Mouse (Mus musculus) CH12.LX (cell line): ENCODE results near the gene Zfp36. TPM values are rescaled to one million over a fixed set of nuclear protein-coding genes. Genes with fewer than 3 reads are reported as not detected.

Source experiments
- DNase-seq: peaks from one replicate; pipeline ENCODE4 v3.0.0-alpha.2; 2013; ENCODE audit errors: extremely low read depth
- H3K27ac ChIP-seq: 2 replicates; pipeline ENCODE4 v1.5.1; 2012; ENCODE audit warnings: low read depth, mild to moderate bottlenecking, control low read depth, moderate library complexity; ENCODE audit not compliant: insufficient read depth
- H3K27me3 ChIP-seq: replicated peaks from 2 replicates; pipeline ENCODE3; 2012; ENCODE audit warnings: inconsistent platforms
- H3K36me3 ChIP-seq, 2 experiments: replicated peaks in 1 of 2; 2 replicates each; pipeline versions ENCODE3 to v1.6.1; 2012; ENCODE audit warnings: inconsistent platforms in 1 of 2, low read length in 1 of 2, mild to moderate bottlenecking in 1 of 2, mixed read lengths in 1 of 2, moderate library complexity in 1 of 2; ENCODE audit not compliant: control insufficient read depth in 1 of 2, insufficient read depth in 1 of 2
- H3K4me1 ChIP-seq, 2 experiments: 2 replicates each; pipeline ENCODE4 v1.6.1; 2012; ENCODE audit warnings: inconsistent platforms in 1 of 2, moderate library complexity in 1 of 2; ENCODE audit not compliant: insufficient read depth in 2 of 2, control insufficient read depth in 1 of 2
- H3K4me2 ChIP-seq: 2 replicates; pipeline ENCODE4 v1.6.1; 2012; ENCODE audit warnings: low read depth, mild to moderate bottlenecking, control low read depth; ENCODE audit not compliant: poor library complexity, insufficient read depth, severe bottlenecking
- H3K4me3 ChIP-seq, 3 experiments: fragments of 150-350 bp in 1 of 3; sonication (generic) in 1 of 3; replicated peaks in 1 of 3; 2 replicates each; pipeline versions ENCODE3 to v1.5.1; 2011 to 2012; ENCODE audit warnings: low read depth in 2 of 3, low read length in 2 of 3, mild to moderate bottlenecking in 2 of 3, moderate library complexity in 2 of 3, control low read depth in 1 of 3, improper control_type of control experiment in 1 of 3, inconsistent platforms in 1 of 3, mixed read lengths in 1 of 3; ENCODE audit not compliant: poor library complexity in 1 of 3
- H3K79me2 ChIP-seq: replicated peaks from 2 replicates; pipeline ENCODE4 v1.6.1; 2012; ENCODE audit warnings: mild to moderate bottlenecking, moderate library complexity; ENCODE audit not compliant: control insufficient read depth, poor library complexity, insufficient read depth, severe bottlenecking; ENCODE audit errors: extremely low read depth
- H3K9ac ChIP-seq: 2 replicates; pipeline ENCODE4 v1.6.1; 2012; ENCODE audit warnings: low read depth, mild to moderate bottlenecking, control low read depth, moderate library complexity; ENCODE audit not compliant: insufficient read depth
- H3K9me3 ChIP-seq: replicated peaks from 2 replicates; pipeline ENCODE3; 2012; ENCODE audit warnings: low read length, inconsistent platforms, mixed read lengths
- BHLHE40 ChIP-seq: IDR thresholded peaks from 2 replicates; pipeline ENCODE4 v1.6.1; 2011; ENCODE audit warnings: mild to moderate bottlenecking, low read depth, low read length, improper control_type of control experiment
- CHD2 ChIP-seq: IDR thresholded peaks from 2 replicates; pipeline ENCODE4 v1.6.1; 2011; ENCODE audit warnings: low read length, improper control_type of control experiment
- ELF1 ChIP-seq: IDR thresholded peaks from 2 replicates; pipeline ENCODE4 v1.6.1; 2014; ENCODE audit warnings: low read depth, mild to moderate bottlenecking, inconsistent platforms, low read length, improper control_type of control experiment
- EP300 ChIP-seq: IDR thresholded peaks from 2 replicates; pipeline ENCODE4 v1.6.1; 2011; ENCODE audit warnings: low read length, improper control_type of control experiment
- ETS1 ChIP-seq: conservative IDR thresholded peaks from 2 replicates; pipeline ENCODE4 v1.6.1; 2012; ENCODE audit warnings: low read depth, mild to moderate bottlenecking, inconsistent platforms, low read length, improper control_type of control experiment, moderate library complexity
- GABPA ChIP-seq: IDR thresholded peaks from 2 replicates; pipeline ENCODE4 v1.6.1; 2012; ENCODE audit warnings: low read depth, low read length, improper control_type of control experiment, inconsistent platforms; ENCODE audit not compliant: insufficient replicate concordance
- IRF4 ChIP-seq: IDR thresholded peaks from 2 replicates; pipeline ENCODE4 v1.6.1; 2014; ENCODE audit warnings: low read depth, mild to moderate bottlenecking, inconsistent platforms, low read length, improper control_type of control experiment
- JUND ChIP-seq: conservative IDR thresholded peaks from 2 replicates; pipeline ENCODE4 v1.6.1; 2011; ENCODE audit warnings: low read depth, low read length, improper control_type of control experiment
- KAT2A ChIP-seq: IDR thresholded peaks from 2 replicates; pipeline ENCODE4 v1.6.1; 2012; ENCODE audit warnings: low read length, improper control_type of control experiment, inconsistent platforms; ENCODE audit not compliant: insufficient replicate concordance
- MAFK ChIP-seq: IDR thresholded peaks from 2 replicates; pipeline ENCODE4 v1.6.1; 2011; ENCODE audit warnings: low read length, improper control_type of control experiment; ENCODE audit not compliant: insufficient replicate concordance
- MAX ChIP-seq: IDR thresholded peaks from 2 replicates; pipeline ENCODE4 v1.6.1; 2011; ENCODE audit warnings: low read length, improper control_type of control experiment
- MEF2A ChIP-seq: IDR thresholded peaks from 2 replicates; pipeline ENCODE4 v1.6.1; 2014; ENCODE audit warnings: low read depth, mild to moderate bottlenecking, inconsistent platforms, low read length, improper control_type of control experiment, borderline replicate concordance
- MXI1 ChIP-seq: IDR thresholded peaks from 2 replicates; pipeline ENCODE4 v1.6.1; 2011; ENCODE audit warnings: mild to moderate bottlenecking, low read depth, low read length, improper control_type of control experiment
- MYC ChIP-seq: IDR thresholded peaks from 2 replicates; pipeline ENCODE4 v1.6.1; 2011; ENCODE audit warnings: low read depth, mild to moderate bottlenecking, improper control_type of control experiment, low read length
- POLR2A ChIP-seq: IDR thresholded peaks from 2 replicates; pipeline ENCODE4 v1.6.1; 2011; ENCODE audit warnings: low read depth, mild to moderate bottlenecking, improper control_type of control experiment, low read length
- POLR2AphosphoS2 ChIP-seq: IDR thresholded peaks from 2 replicates; pipeline ENCODE4 v1.6.1; 2011; ENCODE audit warnings: low read depth, low read length, improper control_type of control experiment
- RAD21 ChIP-seq: IDR thresholded peaks from 2 replicates; pipeline ENCODE4 v1.6.1; 2011; ENCODE audit warnings: low read depth, mild to moderate bottlenecking, low read length, improper control_type of control experiment, moderate library complexity
- RCOR1 ChIP-seq: conservative IDR thresholded peaks from 2 replicates; pipeline ENCODE4 v1.6.1; 2012; ENCODE audit warnings: low read depth, mild to moderate bottlenecking, inconsistent platforms, low read length, improper control_type of control experiment
- SIN3A ChIP-seq: IDR thresholded peaks from 2 replicates; pipeline ENCODE4 v1.6.1; 2012; ENCODE audit warnings: low read length, improper control_type of control experiment, inconsistent platforms
- TBP ChIP-seq: conservative IDR thresholded peaks from 2 replicates; pipeline ENCODE4 v1.6.1; 2011; ENCODE audit warnings: low read depth, low read length, improper control_type of control experiment
- TCF12 ChIP-seq: IDR thresholded peaks from 2 replicates; pipeline ENCODE4 v1.6.1; 2014; ENCODE audit warnings: low read depth, mild to moderate bottlenecking, inconsistent platforms, low read length, improper control_type of control experiment
- UBTF ChIP-seq: IDR thresholded peaks from 2 replicates; pipeline ENCODE4 v1.6.1; 2012; ENCODE audit warnings: low read depth, mild to moderate bottlenecking, inconsistent platforms, low read length, improper control_type of control experiment, moderate library complexity
- ZKSCAN1 ChIP-seq: IDR thresholded peaks from 2 replicates; pipeline ENCODE4 v1.6.1; 2012; ENCODE audit warnings: low read depth, inconsistent platforms, low read length, improper control_type of control experiment, borderline replicate concordance
- dilution Hi-C: fragments of 300-500 bp; cut with MboI; formaldehyde crosslinking; loops from 2 replicates; pipeline ENCODE4 v1.14.3; 2020; ENCODE audit warnings: low sequenced_read_pairs; ENCODE audit not compliant: extremely low pct_unique_long_range_greater_than_20kb, extremely low pct_ligation_motif_present
- in situ Hi-C: fragments of 300-500 bp; cut with MboI; formaldehyde crosslinking; loops from 3 replicates; pipeline ENCODE4 v1.14.3; 2019; ENCODE audit warnings: low sequenced_read_pairs, low pct_ligation_motif_present, low pct_unique_long_range_greater_than_20kb, mixed read lengths
- polyA plus RNA-seq: library from polyadenylated mRNA; unstranded; fragments of >175 nt; gene quantifications from 2 replicates; pipeline ENCODE4 v1.2.1, GENCODE M21; 2012; ENCODE audit warnings: low read depth; ENCODE audit not compliant: insufficient read length
- total RNA-seq, 2 experiments: library from RNA; depleted of rRNA; stranded (reverse); fragments of 300-350 nt in 1 of 2; fragments of >200 nt in 1 of 2; gene quantifications; 2 replicates each; pipeline ENCODE4 v1.2.3; 2012 to 2014

The Zfp36 gene
- total and polyA plus RNA-seq, 3 experiments: 1.9 to 9.9 (median 2.8) TPM

DNA sequence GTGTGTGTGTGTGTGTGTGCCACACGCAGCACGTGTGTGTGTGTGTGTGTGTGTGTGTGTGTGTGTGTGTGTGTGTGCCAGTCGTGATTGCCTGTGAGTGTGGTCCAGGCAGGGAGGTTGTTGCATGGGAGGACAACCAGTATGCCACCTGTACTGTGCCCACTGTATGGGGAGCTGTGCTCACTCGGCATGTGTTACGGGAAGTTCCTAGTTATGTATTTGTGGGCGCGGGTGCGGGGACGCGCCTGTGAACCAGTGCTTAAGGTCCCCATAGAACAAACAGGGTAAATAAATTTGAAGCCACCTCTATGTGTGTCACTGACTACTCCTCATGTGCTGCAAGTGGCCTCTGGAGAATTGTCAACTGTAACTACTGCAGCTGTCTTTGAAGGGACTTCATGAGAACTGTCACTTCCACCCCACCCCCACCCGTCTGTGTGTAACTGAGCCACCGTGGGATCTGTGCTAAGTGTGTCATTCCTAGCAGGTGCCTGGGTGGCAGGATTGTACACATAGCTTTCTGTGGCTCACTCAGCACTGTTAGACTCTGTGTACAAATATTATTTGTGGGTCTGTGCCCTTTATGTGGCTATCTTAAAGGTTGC lies 2.4 kb upstream of the Zfp36 start:
- dilution Hi-C loops: no loop called here
- no peak overlapping the region for H3K9ac ChIP-seq
- peak overlapping the region in 2 of 3 experiments; percentile 30 to 52 for H3K4me3 ChIP-seq
- H3K79me2 ChIP-seq: peaks cover 16% of the 10 kb centered on the region
- TF ChIP-seq EP300 (no peak; the same call in 1 of the 2 replicates), MXI1 (no peak; the same call in 1 of the 2 replicates), CHD2 (peak; percentile 83), ELF1 (0 out of 2 replicates have a peak, but pooled peaks have one; percentile 9), KAT2A (0 out of 2 replicates have a peak, but pooled peaks have one; percentile 34), JUND (no peak), MYC (peak; percentile 61; the same call in 1 of the 2 replicates), BHLHE40 (peak; percentile 60), IRF4 (0 out of 2 replicates have a peak, but pooled peaks have one; percentile 7), MAX (peak; percentile 54; the same call in 1 of the 2 replicates), POLR2AphosphoS2 (no peak), TBP (no peak), TCF12 (peak; percentile 50; the same call in 1 of the 2 replicates), ZKSCAN1 (no peak), SIN3A (peak; percentile 82; the same call in 1 of the 2 replicates), RCOR1 (no peak; the same call in 1 of the 2 replicates), GABPA (no peak), MAFK (no peak), ETS1 (peak; percentile 88), UBTF (no peak), RAD21 (no peak)
- H3K27ac ChIP-seq: peak overlapping the region; percentile 97
- H3K27me3 ChIP-seq: no peaks in the 10 kb centered on the region
- peaks cover 37 to 79% of the 10 kb centered on the region in 2 experiments for H3K4me1 ChIP-seq
- peak; percentile 82 for DNase-seq
- in situ Hi-C loops: no loop called here
- no peaks in the 10 kb centered on the region for H3K9me3 ChIP-seq
- H3K36me3 ChIP-seq: peaks cover 8 to 23% of the 10 kb centered on the region in 2 experiments
- peak overlapping the region; percentile 85 for H3K4me2 ChIP-seq

DNA sequence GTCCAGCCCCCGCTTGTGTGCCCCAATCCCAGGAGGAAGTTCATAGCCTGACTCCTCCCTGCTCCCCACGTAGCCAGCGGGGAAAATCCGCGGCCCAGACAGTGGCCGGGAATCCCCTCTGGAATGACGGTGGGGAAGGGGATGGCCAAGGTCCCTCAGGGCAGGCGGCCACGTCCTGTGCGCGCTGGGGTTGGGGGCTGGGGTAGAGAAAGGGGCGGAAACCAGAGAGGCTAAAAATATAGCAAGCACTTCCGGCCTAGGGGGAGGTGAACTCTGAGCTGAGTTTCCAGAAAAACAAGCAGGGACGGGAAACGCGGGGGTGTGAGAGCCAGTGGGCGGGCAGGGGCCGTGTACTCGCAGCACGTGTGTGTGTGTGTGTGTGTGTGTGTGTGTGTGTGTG lies 1.9 kb upstream of the Zfp36 start:
- Histone ChIP-seq H3K79me2 (peaks cover 21% of the 10 kb centered on the region), H3K4me1 (peaks cover 37 to 84% of the 10 kb centered on the region in 2 experiments), H3K36me3 (peaks cover 11 to 26% of the 10 kb centered on the region in 2 experiments), H3K27me3 (no peaks in the 10 kb centered on the region), H3K27ac (peak overlapping the region; percentile 97), H3K9me3 (no peaks in the 10 kb centered on the region), H3K4me3 (peak overlapping the region; percentile 19 to 52 (median 42)), H3K9ac (peak overlapping the region; percentile 80), H3K4me2 (peak overlapping the region; percentile 85)
- in situ Hi-C loops (no loop called here), dilution Hi-C loops (no loop called here)
- peak; percentile 88 for DNase-seq
- TF ChIP-seq ETS1: peak; percentile 85
- peak; percentile 75 for TF ChIP-seq ELF1
- peak; percentile 96 for TF ChIP-seq MEF2A
- TF ChIP-seq IRF4: 0 out of 2 replicates have a peak, but pooled peaks have one; percentile 37
- peak; percentile 33; the same call in 1 of the 2 replicates for TF ChIP-seq POLR2A
- peak; percentile 87 for TF ChIP-seq CHD2
- no peak for TF ChIP-seq RCOR1
- TF ChIP-seq MAX: no peak
- peak; percentile 93 for TF ChIP-seq BHLHE40
- TF ChIP-seq TBP: 0 out of 2 replicates have a peak, but pooled peaks have one; percentile 9
